28 mouse cellular contexts compared by ENCODE assay signal in the genomic region with DNA sequence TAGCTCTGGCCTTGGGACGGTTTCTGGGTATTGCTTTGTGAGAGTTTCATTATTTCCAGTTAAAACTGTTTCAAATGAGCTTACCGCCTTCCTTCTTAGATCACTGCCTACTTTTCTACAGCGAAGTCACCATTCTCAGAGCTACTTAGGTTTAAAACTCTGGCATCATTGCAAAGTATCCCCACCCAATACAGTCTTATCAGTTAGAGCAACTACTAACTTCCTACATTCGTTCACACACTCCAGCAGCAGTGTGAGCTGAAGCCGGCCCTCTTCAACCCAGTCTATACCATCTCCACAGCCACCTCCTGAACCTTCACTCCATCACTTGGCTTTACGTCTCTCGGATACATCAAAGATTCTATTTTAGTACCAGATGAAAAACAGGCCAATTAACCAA.
"Had no signal": no experiment of that assay in that cellular context is flagged by ENCODE, and none has a peak within 500 bp of the region (broad histone marks: within the 10 kb centered on the region; RNA-seq: fewer than 3 reads in every experiment).

No protein-coding gene starts in this region.

- H3K4me3 ChIP-seq: limb, embryonic 10.5 days; limb, embryonic 12.5 days; limb, embryonic 13.5 days; limb, embryonic 15.5 days; liver, embryonic 12.5 days; liver, embryonic 13.5 days; liver, embryonic 15.5 days; lung, embryonic 15.5 days; megakaryocyte, embryonic 14.5 days; midbrain, embryonic 12.5 days; midbrain, embryonic 13.5 days; midbrain, embryonic 15.5 days; myocyte; neural tube, embryonic 12.5 days had no signal

- DNase-seq: left cerebral cortex, postnatal 4 days; liver; liver, embryonic 13.5 days; liver, postnatal 0 days; lung, adult 18-20 months; lung, adult 2 months; lung, embryonic 14.5 days; lung, postnatal 10 days; lung, postnatal 14 days; lung, postnatal 36 days; lung, postnatal 4 days; midbrain, embryonic 14.5 days had no signal

- H3K9ac ChIP-seq: limb, embryonic 12.5 days; limb, embryonic 13.5 days; limb, embryonic 15.5 days; liver, embryonic 12.5 days; liver, embryonic 13.5 days; liver, embryonic 14.5 days; liver, embryonic 15.5 days; liver, postnatal 0 days; lung, embryonic 14.5 days; lung, embryonic 15.5 days; midbrain, embryonic 12.5 days; midbrain, embryonic 13.5 days; midbrain, embryonic 15.5 days; neural tube, embryonic 12.5 days had no signal

- H3K9me3 ChIP-seq: limb, embryonic 10.5 days; limb, embryonic 12.5 days; limb, embryonic 13.5 days; limb, embryonic 15.5 days; liver, embryonic 12.5 days; liver, embryonic 13.5 days; liver, embryonic 15.5 days; lung, embryonic 15.5 days; megakaryocyte, embryonic 14.5 days; midbrain, embryonic 12.5 days; midbrain, embryonic 13.5 days; midbrain, embryonic 15.5 days; neural tube, embryonic 12.5 days had no signal

- H3K27me3 ChIP-seq: limb, embryonic 12.5 days; limb, embryonic 13.5 days; limb, embryonic 15.5 days; liver, embryonic 12.5 days; liver, embryonic 13.5 days; liver, embryonic 15.5 days; lung, embryonic 15.5 days; megakaryocyte, embryonic 14.5 days; midbrain, embryonic 12.5 days; midbrain, embryonic 13.5 days; midbrain, embryonic 15.5 days; neural tube, embryonic 12.5 days had no signal

- ATAC-seq: liver, embryonic 12.5 days; liver, postnatal 0 days; lung, postnatal 0 days; midbrain, embryonic 13.5 days; midbrain, embryonic 15.5 days; midbrain, embryonic 16.5 days had no signal

- H3K36me3 ChIP-seq: limb, embryonic 10.5 days; limb, embryonic 12.5 days; limb, embryonic 13.5 days; limb, embryonic 15.5 days; liver, embryonic 12.5 days; liver, embryonic 13.5 days; liver, embryonic 15.5 days; lung, embryonic 15.5 days; midbrain, embryonic 12.5 days; midbrain, embryonic 13.5 days; midbrain, embryonic 15.5 days; neural tube, embryonic 12.5 days had no signal

- H3K27ac ChIP-seq: limb, embryonic 10.5 days; limb, embryonic 12.5 days; limb, embryonic 13.5 days; limb, embryonic 15.5 days; liver, embryonic 12.5 days; liver, embryonic 13.5 days; liver, embryonic 14.5 days; liver, embryonic 15.5 days; lung, embryonic 15.5 days; midbrain, embryonic 12.5 days; midbrain, embryonic 13.5 days; midbrain, embryonic 15.5 days; neural tube, embryonic 12.5 days had no signal
